Mouse (Mus musculus): ENCODE data around the gene Ss18l2. TPM values are rescaled to one million over a fixed set of nuclear protein-coding genes. Genes with fewer than 3 reads are reported as not detected.

Ss18l2 gene
- total and polyA plus RNA-seq, 2 experiments from 2014 or later, result 69.5 to 185 TPM

DNA sequence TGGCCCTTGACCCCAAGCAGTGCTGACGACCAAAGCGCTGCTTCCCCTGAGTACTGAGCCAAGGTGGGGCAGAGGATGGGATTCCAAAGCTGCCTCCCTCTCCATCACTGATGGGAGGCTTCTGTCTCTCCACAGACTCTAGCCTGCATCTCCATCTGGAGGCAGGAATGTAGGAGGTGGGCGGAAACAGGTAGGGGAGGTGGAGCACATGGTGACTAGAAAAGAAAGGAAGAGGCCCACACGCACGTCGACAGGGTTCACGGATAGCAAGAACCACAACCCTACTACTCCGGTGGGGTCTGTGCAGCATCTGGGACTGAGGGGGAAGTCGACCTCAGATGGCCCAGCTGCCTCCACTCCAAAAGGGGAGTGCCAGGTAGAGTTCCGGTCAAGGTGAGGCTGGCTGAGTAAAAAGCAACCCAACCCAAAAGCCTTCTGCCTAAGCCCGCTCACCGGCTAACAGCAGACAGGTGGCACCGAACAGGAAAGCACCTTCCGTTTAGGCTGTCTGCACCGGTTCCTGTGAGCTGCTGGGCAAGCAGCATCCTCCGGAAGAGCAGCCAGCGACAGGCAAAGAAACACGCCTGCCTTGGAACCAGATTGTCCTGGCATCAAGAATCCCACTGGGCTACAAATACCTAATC is 28.0 kb upstream of the Ss18l2 start:
- H3K4me3 ChIP-seq (ENCODE audit: low read depth, low read length), result no peak overlapping the region
- H3K36me3 ChIP-seq (ENCODE audit: insufficient read depth), result peaks cover 38% of the 10 kb centered on the region
- WGBS, result 79% methylated on average over 18 of the region's 18 CpGs
- H3K4me2 ChIP-seq (ENCODE audit: low read depth), result no peak overlapping the region
- no peak overlapping the region for H3K27ac ChIP-seq (ENCODE audit: low read depth, low read length)
- H3K9ac ChIP-seq, result no peak overlapping the region
- DNase-seq (no peak), ATAC-seq (no peak)
- no peaks in the 10 kb centered on the region for H3K4me1 ChIP-seq (ENCODE audit: insufficient read depth)
- no peaks in the 10 kb centered on the region for H3K27me3 ChIP-seq (ENCODE audit: insufficient read depth, low read length)
- no peak for TF ChIP-seq CTCF (IDR thresholded peaks at IDR 0.05; ENCODE audit: low read depth)
- H3K9me3 ChIP-seq (ENCODE audit: low read length), result no peaks in the 10 kb centered on the region

DNA sequence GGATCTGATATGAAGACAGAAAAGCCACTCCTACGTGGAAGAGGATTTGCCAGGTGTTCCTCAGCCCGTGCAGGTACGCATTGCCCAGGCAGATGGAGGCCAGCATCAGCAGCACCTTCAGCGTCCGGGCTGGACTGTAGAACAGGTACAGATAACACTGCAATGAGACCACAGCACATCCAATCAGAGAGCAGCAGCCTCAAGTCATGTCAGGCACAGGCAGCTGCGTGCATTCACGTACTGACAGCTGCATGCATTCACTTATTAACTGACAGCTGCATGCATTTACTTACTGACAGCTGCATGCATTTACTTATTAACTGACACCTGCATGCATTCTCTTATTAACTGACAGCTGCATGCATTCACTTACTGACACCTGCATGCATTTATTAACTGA is 25.4 kb upstream of the Ss18l2 start:
- H3K4me1 ChIP-seq (ENCODE audit: insufficient read depth), result peaks cover 4% of the 10 kb centered on the region
- H3K27me3 ChIP-seq (ENCODE audit: insufficient read depth, low read length), result no peaks in the 10 kb centered on the region
- no peaks in the 10 kb centered on the region for H3K9me3 ChIP-seq (ENCODE audit: low read length)
- H3K36me3 ChIP-seq (ENCODE audit: insufficient read depth), result peaks cover 53% of the 10 kb centered on the region
- DNase-seq (no peak), ATAC-seq (no peak)
- no peak for TF ChIP-seq CTCF (IDR thresholded peaks at IDR 0.05; ENCODE audit: low read depth)
- no peak overlapping the region for H3K9ac ChIP-seq
- no peak overlapping the region for H3K4me2 ChIP-seq (ENCODE audit: low read depth)
- 84% methylated on average over 7 of the region's 7 CpGs for WGBS
- no peak overlapping the region for H3K4me3 ChIP-seq (ENCODE audit: low read depth, low read length)
- no peak overlapping the region for H3K27ac ChIP-seq (ENCODE audit: low read depth, low read length)

DNA sequence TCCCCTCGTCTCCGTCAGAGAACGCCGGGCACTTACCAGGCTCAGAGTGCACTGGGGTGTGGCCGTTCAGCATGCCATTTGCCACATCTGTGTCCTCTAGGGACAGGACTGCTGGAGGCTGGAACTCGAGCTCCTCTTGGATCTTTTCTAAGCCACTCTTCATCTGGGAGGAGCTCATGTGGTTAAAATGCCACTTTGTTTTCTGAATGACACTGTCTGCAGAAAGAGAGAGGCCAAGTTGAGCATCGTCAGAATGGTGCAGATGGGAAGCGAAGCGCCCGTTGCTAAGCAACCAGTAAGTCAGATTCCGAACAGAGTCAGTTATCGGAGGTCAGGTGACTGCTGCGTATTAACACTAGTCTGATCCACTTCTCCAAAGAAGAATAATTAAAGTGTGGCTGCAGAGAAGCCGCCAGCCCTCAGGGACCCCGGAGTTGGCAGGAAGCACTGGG is 19.9 kb upstream of the Ss18l2 start:
- ATAC-seq (peak; percentile 96), DNase-seq (peak; percentile 84)
- no peaks in the 10 kb centered on the region for H3K27me3 ChIP-seq (ENCODE audit: insufficient read depth, low read length)
- peaks cover 12% of the 10 kb centered on the region for H3K4me1 ChIP-seq (ENCODE audit: insufficient read depth)
- H3K9me3 ChIP-seq (ENCODE audit: low read length), result no peaks in the 10 kb centered on the region
- H3K4me2 ChIP-seq (ENCODE audit: low read depth), result peak overlapping the region; percentile 43
- WGBS, result 27% methylated on average over 15 of the region's 15 CpGs
- peak overlapping the region; percentile 10; the same call in 1 of the 2 replicates for H3K4me3 ChIP-seq (ENCODE audit: low read depth, low read length)
- TF ChIP-seq CTCF (IDR thresholded peaks at IDR 0.05; ENCODE audit: low read depth), result no peak
- peaks cover 39% of the 10 kb centered on the region for H3K36me3 ChIP-seq (ENCODE audit: insufficient read depth)
- peak overlapping the region; percentile 22 for H3K9ac ChIP-seq
- peak overlapping the region; percentile 86 for H3K27ac ChIP-seq (ENCODE audit: low read depth, low read length)

DNA sequence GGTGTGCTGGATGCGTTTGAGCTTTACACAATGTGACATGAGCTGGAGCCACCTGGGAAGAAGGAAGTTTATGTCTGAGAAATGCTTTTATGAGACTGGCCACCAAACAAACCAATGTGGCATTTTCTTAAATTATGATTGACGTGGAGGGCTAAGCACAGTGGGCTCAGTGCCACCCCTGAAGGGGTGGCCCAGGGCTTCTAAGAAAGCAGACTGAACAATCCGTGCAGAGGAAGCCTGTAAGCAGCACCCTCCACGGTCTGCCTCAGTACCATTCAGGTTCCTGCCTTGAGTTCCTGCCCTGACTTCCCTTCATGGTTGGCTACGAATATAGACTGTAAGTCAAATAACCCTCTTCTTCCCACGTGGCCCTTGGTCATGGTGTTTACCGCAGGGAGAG is 19.4 kb upstream of the Ss18l2 start:
- ATAC-seq (peak; percentile 36), DNase-seq (no peak)
- peaks cover 37% of the 10 kb centered on the region for H3K36me3 ChIP-seq (ENCODE audit: insufficient read depth)
- 0 out of 2 replicates have a peak overlapping the region, but pooled peaks have one; percentile 0 for H3K9ac ChIP-seq
- H3K4me3 ChIP-seq (ENCODE audit: low read depth, low read length), result no peak overlapping the region
- peak overlapping the region; percentile 86 for H3K27ac ChIP-seq (ENCODE audit: low read depth, low read length)
- peak overlapping the region; percentile 43 for H3K4me2 ChIP-seq (ENCODE audit: low read depth)
- no peaks in the 10 kb centered on the region for H3K27me3 ChIP-seq (ENCODE audit: insufficient read depth, low read length)
- no peaks in the 10 kb centered on the region for H3K9me3 ChIP-seq (ENCODE audit: low read length)
- no peak for TF ChIP-seq CTCF (IDR thresholded peaks at IDR 0.05; ENCODE audit: low read depth)
- peaks cover 12% of the 10 kb centered on the region for H3K4me1 ChIP-seq (ENCODE audit: insufficient read depth)
- 71% methylated on average over 7 of the region's 7 CpGs for WGBS

DNA sequence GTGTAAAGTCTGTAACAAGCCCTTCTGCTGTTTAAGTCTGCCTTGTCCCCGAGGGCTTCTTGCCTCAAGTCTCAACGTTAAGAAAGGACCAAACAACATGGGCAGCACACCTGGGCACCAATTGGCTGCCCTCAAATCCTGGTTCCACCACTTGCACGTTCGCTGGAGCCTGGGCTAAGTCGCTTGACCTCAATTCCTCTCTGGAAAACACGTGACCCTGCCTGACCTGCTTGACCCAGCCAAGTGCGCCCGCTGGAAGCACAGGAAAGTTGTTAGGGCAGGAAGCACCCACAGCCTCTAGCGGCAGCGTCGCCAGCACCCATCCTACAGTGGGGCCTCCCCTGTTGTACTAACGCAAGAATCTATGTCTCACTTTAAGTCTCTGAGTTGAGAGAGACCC is 15.4 kb upstream of the Ss18l2 start:
- H3K9ac ChIP-seq, result no peak overlapping the region
- no peak overlapping the region for H3K27ac ChIP-seq (ENCODE audit: low read depth, low read length)
- H3K9me3 ChIP-seq (ENCODE audit: low read length), result no peaks in the 10 kb centered on the region
- peaks cover 8% of the 10 kb centered on the region for H3K4me1 ChIP-seq (ENCODE audit: insufficient read depth)
- WGBS, result 86% methylated on average over 12 of the region's 12 CpGs
- no peak overlapping the region for H3K4me3 ChIP-seq (ENCODE audit: low read depth, low read length)
- DNase-seq (no peak), ATAC-seq (no peak)
- no peak overlapping the region for H3K4me2 ChIP-seq (ENCODE audit: low read depth)
- H3K36me3 ChIP-seq (ENCODE audit: insufficient read depth), result peaks cover 29% of the 10 kb centered on the region
- no peak for TF ChIP-seq CTCF (IDR thresholded peaks at IDR 0.05; ENCODE audit: low read depth)
- no peaks in the 10 kb centered on the region for H3K27me3 ChIP-seq (ENCODE audit: insufficient read depth, low read length)

DNA sequence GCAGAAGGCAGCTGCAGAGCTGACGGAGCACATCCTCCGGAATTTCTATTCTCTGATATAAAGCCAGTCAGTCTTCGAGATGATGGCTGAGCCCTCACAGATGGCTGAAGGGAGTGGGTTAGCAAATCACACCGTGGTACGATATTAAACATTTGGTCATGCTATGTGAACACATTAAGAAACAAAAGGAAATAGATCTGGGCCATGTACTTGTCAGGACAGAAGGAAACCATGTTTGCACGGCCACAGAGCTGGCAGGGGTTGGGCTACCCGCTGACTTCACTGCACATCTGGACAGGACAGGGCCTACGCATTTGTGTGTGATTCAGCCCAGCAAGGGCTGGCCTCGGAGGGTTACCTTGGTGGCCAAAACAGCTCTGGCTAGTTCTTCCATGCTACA is 13.5 kb upstream of the Ss18l2 start:
- Histone ChIP-seq H3K36me3 (ENCODE audit: insufficient read depth) (peaks cover 32% of the 10 kb centered on the region), H3K9me3 (ENCODE audit: low read length) (no peaks in the 10 kb centered on the region), H3K4me2 (ENCODE audit: low read depth) (no peak overlapping the region), H3K4me1 (ENCODE audit: insufficient read depth) (no peaks in the 10 kb centered on the region), H3K27me3 (ENCODE audit: insufficient read depth, low read length) (no peaks in the 10 kb centered on the region), H3K27ac (ENCODE audit: low read depth, low read length) (0 out of 2 replicates have a peak overlapping the region, but pooled peaks have one; percentile 35), H3K4me3 (ENCODE audit: low read depth, low read length) (no peak overlapping the region), H3K9ac (no peak overlapping the region)
- DNase-seq (no peak), ATAC-seq (no peak)
- no peak for TF ChIP-seq CTCF (IDR thresholded peaks at IDR 0.05; ENCODE audit: low read depth)
- WGBS, result 90% methylated on average over 9 of the region's 9 CpGs

DNA sequence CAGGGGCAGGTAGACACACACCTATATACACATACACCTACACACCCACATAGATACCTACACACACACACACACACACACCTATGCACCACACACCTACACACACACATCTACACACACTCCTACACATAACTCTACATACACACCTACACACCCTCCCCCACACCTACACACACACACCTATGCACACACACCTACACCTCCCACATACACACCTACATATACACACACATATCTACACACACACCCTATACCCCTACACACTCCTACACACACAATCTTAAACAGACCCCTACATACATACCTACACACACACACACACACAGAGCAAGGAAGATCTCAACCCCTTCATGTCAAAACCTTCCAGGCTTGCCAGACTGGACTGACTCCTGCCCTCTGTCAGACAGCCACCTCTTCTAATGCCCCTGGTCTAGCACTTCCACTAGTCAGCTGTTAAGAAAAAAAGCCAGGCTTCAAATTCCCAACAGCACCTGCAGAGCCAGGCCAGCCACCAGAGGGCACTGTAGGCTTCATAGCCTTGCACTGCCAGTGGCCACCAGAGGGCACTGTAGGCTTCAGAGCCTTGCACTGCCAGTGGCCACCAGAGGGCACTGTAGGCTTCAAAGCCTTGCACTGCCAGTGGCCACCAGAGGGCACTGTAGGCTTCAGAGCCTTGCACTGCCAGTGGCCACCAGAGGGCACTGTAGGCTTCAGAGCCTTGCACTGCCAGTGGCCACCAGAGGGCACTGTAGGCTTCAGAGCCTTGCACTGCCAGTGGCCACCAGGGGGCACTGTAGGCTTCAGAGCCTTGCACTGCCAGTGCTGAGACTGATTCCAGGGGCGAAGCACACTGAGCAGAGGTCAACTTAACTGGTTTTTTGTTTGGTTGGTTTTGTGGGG is 12.7 kb upstream of the Ss18l2 start:
- H3K36me3 ChIP-seq (ENCODE audit: insufficient read depth), result peaks cover 32% of the 10 kb centered on the region
- no peaks in the 10 kb centered on the region for H3K4me1 ChIP-seq (ENCODE audit: insufficient read depth)
- no peaks in the 10 kb centered on the region for H3K9me3 ChIP-seq (ENCODE audit: low read length)
- no peak overlapping the region for H3K9ac ChIP-seq
- ATAC-seq (peak; percentile 48; the same call in 1 of the 2 replicates), DNase-seq (peak; percentile 51)
- H3K4me3 ChIP-seq (ENCODE audit: low read depth, low read length), result no peak overlapping the region
- H3K27ac ChIP-seq (ENCODE audit: low read depth, low read length), result 0 out of 2 replicates have a peak overlapping the region, but pooled peaks have one; percentile 35
- 96% methylated on average over 1 of the region's 1 CpGs for WGBS
- TF ChIP-seq CTCF (IDR thresholded peaks at IDR 0.05; ENCODE audit: low read depth), result peak; percentile 100
- H3K4me2 ChIP-seq (ENCODE audit: low read depth), result no peak overlapping the region
- H3K27me3 ChIP-seq (ENCODE audit: insufficient read depth, low read length), result no peaks in the 10 kb centered on the region

Data from forebrain, postnatal 0 days (tissue).